Mouse (Mus musculus) lung, embryonic 14.5 days (tissue): Measurements from ENCODE around the gene Fam209. TPM values are rescaled to one million over a fixed set of nuclear protein-coding genes. Genes with fewer than 3 reads are reported as not detected.

Experiments
- ATAC-seq: fragments of 200-750 bp; cut with Nextera tagmentation; 2 replicates; pipeline ENCODE4 v1.8.0; 2017; ENCODE audit warnings: mild to moderate bottlenecking, moderate TSS enrichment, moderate library complexity; ENCODE audit not compliant: insufficient read depth
- DNase-seq: peaks from one replicate; pipeline ENCODE4 v3.0.0-alpha.2; 2015
- H3K27ac ChIP-seq: fragments of 300-500 bp; sonication (generic); 2 replicates; pipeline ENCODE4 v1.5.1; 2014; ENCODE audit warnings: low read depth, mild to moderate bottlenecking, moderate library complexity
- H3K27me3 ChIP-seq: fragments of 300-500 bp; sonication (generic); 2 replicates; pipeline ENCODE4 v1.6.1; 2014; ENCODE audit warnings: low read length, control low read depth; ENCODE audit not compliant: insufficient read depth
- H3K36me3 ChIP-seq: fragments of 300-500 bp; sonication (generic); 2 replicates; pipeline ENCODE4 v1.6.1; 2014; ENCODE audit warnings: control low read depth; ENCODE audit not compliant: insufficient read depth
- H3K4me1 ChIP-seq: fragments of 300-500 bp; sonication (generic); 2 replicates; pipeline ENCODE4 v1.6.1; 2014; ENCODE audit warnings: antibody characterized with exemption, control low read depth; ENCODE audit not compliant: insufficient read depth
- H3K4me2 ChIP-seq: fragments of 300-500 bp; sonication (generic); 2 replicates; pipeline ENCODE4 v1.6.1; 2014; ENCODE audit warnings: mild to moderate bottlenecking
- H3K4me3 ChIP-seq: fragments of 300-500 bp; sonication (generic); 2 replicates; pipeline ENCODE4 v1.5.1; 2014; ENCODE audit warnings: low read depth, low read length
- H3K9ac ChIP-seq: fragments of 300-500 bp; sonication (generic); 2 replicates; pipeline ENCODE4 v1.6.1; 2014
- H3K9me3 ChIP-seq: fragments of 300-500 bp; sonication (generic); 2 replicates; pipeline ENCODE4 v1.6.1; 2016; ENCODE audit warnings: low read depth, low read length, control low read depth
- CTCF ChIP-seq: IDR thresholded peaks from 2 replicates; pipeline ENCODE4 v1.5.1; 2016; ENCODE audit warnings: antibody characterized with exemption, low read depth
- WGBS: fragments of 180-500 bp; shearing (Covaris S2); extraction: QIAGEN DNeasy Blood & Tissue Kit; methylation state at CpG from one replicate; pipeline ENCODE4 v1.1.7; 2014; 5-methylcytosine and 5-hydroxymethylcytosine counted together
- polyA plus RNA-seq: library from polyadenylated mRNA; unstranded; fragments of >200 nt; fragmentation: Nextera tagmentation; extraction: Ambion mirVana; gene quantifications from 2 replicates; pipeline ENCODE4 v1.2.1, GENCODE M21; 2014

Gene Fam209
- polyA plus RNA-seq, 1 experiment from 2014 or later = 0.28 TPM

DNA sequence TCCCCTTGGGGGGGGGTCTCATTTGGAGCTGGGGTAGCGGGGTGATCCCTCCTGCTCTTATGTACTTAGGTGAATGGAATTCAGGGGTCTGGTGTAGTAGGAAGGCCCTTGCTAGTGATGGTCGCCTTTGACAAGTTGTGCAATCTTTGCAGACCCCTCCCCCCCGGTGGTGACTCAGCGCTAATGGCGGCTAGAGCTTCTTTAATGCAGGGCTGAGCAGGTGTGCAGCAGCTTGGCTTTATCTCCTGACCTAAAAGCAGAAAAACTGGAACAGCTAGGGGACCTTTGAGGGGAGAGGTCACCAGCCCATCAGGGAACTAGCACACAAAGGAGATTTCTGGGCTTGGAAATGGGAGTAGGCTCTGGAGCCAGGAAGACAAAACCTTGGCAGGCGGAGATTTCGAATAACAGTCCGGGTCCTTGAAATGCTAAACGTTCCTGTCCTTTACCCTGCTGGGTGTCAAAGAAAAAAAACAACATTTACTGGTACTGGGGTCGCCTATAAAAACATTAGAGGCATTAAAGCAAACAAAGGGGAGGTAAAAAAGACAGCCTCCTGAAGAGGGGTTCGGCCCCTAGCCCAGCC, 44.2 kb downstream of the Fam209 start:
- no peak for ATAC-seq
- no peaks in the 10 kb centered on the region for H3K4me1 ChIP-seq
- no peak overlapping the region for H3K9ac ChIP-seq
- no peaks in the 10 kb centered on the region for H3K27me3 ChIP-seq
- WGBS = 20% methylated on average over 11 of the region's 11 CpGs
- no peak overlapping the region for H3K4me3 ChIP-seq
- no peaks in the 10 kb centered on the region for H3K36me3 ChIP-seq
- no peak overlapping the region for H3K4me2 ChIP-seq
- DNase-seq = no peak
- no peak for TF ChIP-seq CTCF
- H3K27ac ChIP-seq = no peak overlapping the region
- H3K9me3 ChIP-seq = no peaks in the 10 kb centered on the region

GRCm38 (mm10) chr2:172520616-172521371, 48.5 kb downstream of the Fam209 start:
- Histone ChIP-seq H3K9me3 (no peaks in the 10 kb centered on the region), H3K4me1 (no peaks in the 10 kb centered on the region), H3K4me3 (no peak overlapping the region), H3K4me2 (no peak overlapping the region), H3K27ac (no peak overlapping the region), H3K27me3 (no peaks in the 10 kb centered on the region), H3K9ac (no peak overlapping the region), H3K36me3 (no peaks in the 10 kb centered on the region)
- TF ChIP-seq CTCF = no peak
- 82% methylated on average over 9 of the region's 9 CpGs for WGBS
- no peak for ATAC-seq
- no peak for DNase-seq

DNA sequence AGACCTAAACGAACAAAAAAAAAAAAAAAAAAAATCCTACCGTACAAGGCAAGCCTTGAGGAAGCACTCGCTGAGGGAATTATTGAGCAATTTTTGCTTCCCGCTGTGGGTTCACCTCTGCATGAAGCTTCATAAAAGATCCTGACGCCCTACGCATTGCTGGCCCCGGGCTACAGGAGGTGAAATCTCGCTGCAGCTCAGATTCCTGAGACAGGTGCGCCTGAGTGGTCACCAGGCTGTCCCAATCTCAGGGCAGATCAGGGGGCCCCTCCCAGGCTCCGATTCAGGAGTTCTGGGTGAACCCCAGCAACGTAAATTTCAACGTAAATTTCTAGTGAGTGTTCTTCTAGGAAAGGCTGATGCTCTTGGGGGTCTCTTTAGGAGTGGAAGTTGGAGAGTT, 50.2 kb downstream of the Fam209 start:
- 82% methylated on average over 11 of the region's 12 CpGs for WGBS
- no peak overlapping the region for H3K9ac ChIP-seq
- DNase-seq (no peak), ATAC-seq (no peak)
- no peak for TF ChIP-seq CTCF
- H3K4me2 ChIP-seq = no peak overlapping the region
- no peak overlapping the region for H3K27ac ChIP-seq
- no peaks in the 10 kb centered on the region for H3K4me1 ChIP-seq
- no peaks in the 10 kb centered on the region for H3K27me3 ChIP-seq
- no peaks in the 10 kb centered on the region for H3K9me3 ChIP-seq
- no peaks in the 10 kb centered on the region for H3K36me3 ChIP-seq
- H3K4me3 ChIP-seq = no peak overlapping the region

Other genes with a start within 250 kb of the Fam209 start
- gene Mc3r, start 224.0 kb upstream of the Fam209 start, polyA plus RNA-seq = not detected in 2 replicates
- gene Fam210b, start 127.0 kb upstream of the Fam209 start, polyA plus RNA-seq = 29.9 and 31.0 TPM in 2 replicates
- gene Aurka, start 102.0 kb upstream of the Fam209 start, polyA plus RNA-seq = 161 and 165 TPM in 2 replicates
- gene Cstf1, start 101.8 kb upstream of the Fam209 start, polyA plus RNA-seq = 50.2 and 53.9 TPM in 2 replicates
- gene Cass4, start 78.7 kb upstream of the Fam209 start, polyA plus RNA-seq = 2.6 and 2.7 TPM in 2 replicates
- 69.7 and 73.6 TPM in 2 replicates for gene Rtf2, start 32.0 kb upstream of the Fam209 start, polyA plus RNA-seq
- gene Gcnt7, start 13.9 kb upstream of the Fam209 start, polyA plus RNA-seq = 1.2 and 1.5 TPM in 2 replicates
- gene Tfap2c, start 77.1 kb downstream of the Fam209 start, polyA plus RNA-seq = 0.14 and 0.15 TPM in 2 replicates